Mouse (Mus musculus): ENCODE data around the gene Sap25. TPM values are rescaled to one million over a fixed set of nuclear protein-coding genes. Genes with fewer than 3 reads are reported as not detected.

Gene Sap25
- polyA plus RNA-seq, 1 experiment from 2014 or later: 2.8 TPM

DNA sequence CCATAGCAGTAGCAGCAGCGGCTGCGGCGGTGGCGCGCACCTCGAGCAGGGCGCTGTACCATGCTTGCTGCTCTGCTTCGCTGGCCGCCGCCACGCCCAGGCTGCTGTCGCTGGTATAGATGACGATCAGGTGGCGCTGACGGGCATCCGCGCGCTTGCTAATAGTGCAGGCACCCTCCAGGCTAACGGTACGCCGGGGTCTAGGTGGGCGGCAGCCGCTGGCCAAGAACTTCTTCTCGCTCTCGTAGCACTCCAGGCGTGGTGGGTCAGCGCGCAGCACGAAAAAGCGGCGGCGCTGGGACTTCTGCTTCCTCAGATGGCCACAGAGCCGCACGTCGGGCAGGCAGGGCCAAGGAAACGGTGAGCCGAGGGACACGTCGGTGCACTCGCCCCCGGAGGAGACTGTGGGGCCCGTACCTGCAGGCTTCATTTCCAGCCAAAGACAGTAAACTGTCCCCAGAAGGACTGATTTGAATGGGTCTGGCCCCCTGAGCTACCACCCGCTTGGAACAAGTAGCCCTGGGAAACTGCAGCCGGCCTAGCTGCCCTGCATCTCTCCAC is 4.0 kb downstream of the Sap25 start:
- peak; percentile 30 for DNase-seq (ENCODE audit: low spot score)
- H3K4me1 ChIP-seq (ENCODE audit: control insufficient read depth, insufficient read depth, low read length): peaks cover 8% of the 10 kb centered on the region
- ATAC-seq (replicated peaks; ENCODE audit: insufficient number of reproducible peaks, low FRiP score, low TSS enrichment, low read depth): no peak
- H3K36me3 ChIP-seq (replicated peaks; ENCODE audit: control insufficient read depth, insufficient read depth, low read depth, low read length): peaks cover 10% of the 10 kb centered on the region
- no peak overlapping the region for H3K9ac ChIP-seq (replicated peaks; ENCODE audit: low read length)
- H3K4me3 ChIP-seq (ENCODE audit: low read depth, low read length): peak overlapping the region; percentile 26
- peaks cover 21% of the 10 kb centered on the region for H3K27me3 ChIP-seq (ENCODE audit: control insufficient read depth, insufficient read depth, low read length)
- no peaks in the 10 kb centered on the region for H3K9me3 ChIP-seq (replicated peaks; ENCODE audit: control insufficient read depth, low read length)
- WGBS: 3% methylated on average over 44 of the region's 44 CpGs
- peak overlapping the region; percentile 52 for H3K4me2 ChIP-seq (ENCODE audit: low read depth, low read length)
- no peak overlapping the region for H3K27ac ChIP-seq (replicated peaks; ENCODE audit: low read depth, low read length)

DNA sequence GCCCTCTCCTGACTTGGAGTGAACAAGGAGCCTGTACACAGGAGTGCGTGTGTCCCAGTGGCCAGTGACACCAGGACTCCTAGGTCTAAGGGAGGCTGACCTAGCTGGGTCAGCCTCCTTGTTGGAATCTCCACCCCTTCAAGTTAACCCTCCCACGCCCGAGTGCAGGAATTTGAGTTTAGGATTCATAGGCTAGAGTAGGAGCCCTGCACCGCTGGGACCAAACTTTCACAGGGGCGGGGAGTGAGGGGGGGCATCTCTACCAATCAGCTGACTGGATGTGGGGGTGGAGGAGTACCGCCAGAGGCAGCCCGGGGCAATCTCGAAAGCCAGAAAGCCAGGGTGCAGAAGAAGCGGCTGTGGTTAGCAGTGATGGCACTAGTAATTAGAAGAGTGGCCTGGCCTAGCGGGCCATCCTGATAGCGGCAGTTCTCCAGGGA is 4.5 kb downstream of the Sap25 start, which contains the start of gene Irs3:
Irs3 (minus strand) TSS at position 63 of the 440 bp plus-strand sequence.
- H3K9ac ChIP-seq (replicated peaks; ENCODE audit: low read length): no peak within 1 kb of the TSS

GRCm38 (mm10) chr5:137647827-137648601 is 6.9 kb downstream of the Sap25 start:
- ATAC-seq (replicated peaks; ENCODE audit: insufficient number of reproducible peaks, low FRiP score, low TSS enrichment, low read depth) (no peak), DNase-seq (ENCODE audit: low spot score) (no peak)

More for the DNA sequence above, 4.5 kb downstream of the Sap25 start, which contains the start of gene Irs3:
- Histone ChIP-seq H3K27ac (replicated peaks; ENCODE audit: low read depth, low read length) (no peak within 1 kb of the TSS), H3K4me2 (ENCODE audit: low read depth, low read length) (peak within 1 kb of the TSS; percentile 52), H3K36me3 (replicated peaks; ENCODE audit: control insufficient read depth, insufficient read depth, low read depth, low read length) (peaks cover 7% of the 10 kb centered on the region), H3K27me3 (ENCODE audit: control insufficient read depth, insufficient read depth, low read length) (peaks cover 21% of the 10 kb centered on the region), H3K4me3 (ENCODE audit: low read depth, low read length) (peak within 1 kb of the TSS; percentile 26), H3K4me1 (ENCODE audit: control insufficient read depth, insufficient read depth, low read length) (peaks cover 8% of the 10 kb centered on the region), H3K9me3 (replicated peaks; ENCODE audit: control insufficient read depth, low read length) (no peaks in the 10 kb centered on the region)
- no peak for ATAC-seq (replicated peaks; ENCODE audit: insufficient number of reproducible peaks, low FRiP score, low TSS enrichment, low read depth)
- DNase-seq (ENCODE audit: low spot score): peak; percentile 27
- WGBS: 12% methylated on average over 11 of the region's 11 CpGs

DNA sequence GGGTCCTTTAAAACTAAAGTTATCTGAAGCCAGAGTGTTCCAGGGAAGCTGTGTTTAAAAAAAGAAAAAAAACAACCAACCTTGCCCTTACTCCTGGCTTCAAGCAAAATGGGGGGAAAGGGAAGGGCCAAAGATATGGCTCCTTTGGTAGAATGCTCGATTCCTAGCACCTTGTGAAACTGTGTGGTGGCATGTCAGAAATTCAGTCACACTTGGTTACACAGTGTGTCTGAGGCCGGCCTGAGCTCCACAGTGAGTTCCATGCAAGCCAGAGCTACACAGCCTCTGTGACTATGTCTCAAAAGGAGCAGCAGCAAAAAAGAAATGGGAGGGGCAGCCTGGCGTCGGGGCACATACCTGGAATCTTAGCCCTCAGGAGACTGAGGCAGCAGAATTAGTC is 8.1 kb downstream of the Sap25 start:
- no peaks in the 10 kb centered on the region for H3K9me3 ChIP-seq (replicated peaks; ENCODE audit: control insufficient read depth, low read length)
- peaks cover 8% of the 10 kb centered on the region for H3K4me1 ChIP-seq (ENCODE audit: control insufficient read depth, insufficient read depth, low read length)
- 29% methylated on average over 4 of the region's 4 CpGs for WGBS
- no peak overlapping the region for H3K4me2 ChIP-seq (ENCODE audit: low read depth, low read length)
- no peak overlapping the region for H3K9ac ChIP-seq (replicated peaks; ENCODE audit: low read length)
- peaks cover 15% of the 10 kb centered on the region for H3K27me3 ChIP-seq (ENCODE audit: control insufficient read depth, insufficient read depth, low read length)
- H3K27ac ChIP-seq (replicated peaks; ENCODE audit: low read depth, low read length): no peak overlapping the region
- DNase-seq (ENCODE audit: low spot score) (no peak), ATAC-seq (replicated peaks; ENCODE audit: insufficient number of reproducible peaks, low FRiP score, low TSS enrichment, low read depth) (no peak)
- no peaks in the 10 kb centered on the region for H3K36me3 ChIP-seq (replicated peaks; ENCODE audit: control insufficient read depth, insufficient read depth, low read depth, low read length)
- no peak overlapping the region for H3K4me3 ChIP-seq (ENCODE audit: low read depth, low read length)

More at GRCm38 (mm10) chr5:137647827-137648601, 6.9 kb downstream of the Sap25 start:
- H3K27ac ChIP-seq (replicated peaks; ENCODE audit: low read depth, low read length): no peak overlapping the region
- 52% methylated on average over 9 of the region's 9 CpGs for WGBS
- no peak overlapping the region for H3K9ac ChIP-seq (replicated peaks; ENCODE audit: low read length)
- no peaks in the 10 kb centered on the region for H3K9me3 ChIP-seq (replicated peaks; ENCODE audit: control insufficient read depth, low read length)
- peaks cover 21% of the 10 kb centered on the region for H3K27me3 ChIP-seq (ENCODE audit: control insufficient read depth, insufficient read depth, low read length)
- no peak overlapping the region for H3K4me3 ChIP-seq (ENCODE audit: low read depth, low read length)
- H3K4me2 ChIP-seq (ENCODE audit: low read depth, low read length): no peak overlapping the region
- peaks cover 8% of the 10 kb centered on the region for H3K4me1 ChIP-seq (ENCODE audit: control insufficient read depth, insufficient read depth, low read length)
- no peaks in the 10 kb centered on the region for H3K36me3 ChIP-seq (replicated peaks; ENCODE audit: control insufficient read depth, insufficient read depth, low read depth, low read length)

- Histone ChIP-seq H3K4me1 (ENCODE audit: control insufficient read depth, insufficient read depth, low read length) (peaks cover 7% of the 10 kb centered on the region), H3K4me2 (ENCODE audit: low read depth, low read length) (peak overlapping the region; percentile 22; the same call in 1 of the 2 replicates), H3K36me3 (replicated peaks; ENCODE audit: control insufficient read depth, insufficient read depth, low read depth, low read length) (no peaks in the 10 kb centered on the region), H3K27ac (replicated peaks; ENCODE audit: low read depth, low read length) (no peak overlapping the region), H3K27me3 (ENCODE audit: control insufficient read depth, insufficient read depth, low read length) (peaks cover 9% of the 10 kb centered on the region), H3K9ac (replicated peaks; ENCODE audit: low read length) (no peak overlapping the region; the same call in 1 of the 2 replicates), H3K4me3 (ENCODE audit: low read depth, low read length) (no peak overlapping the region), H3K9me3 (replicated peaks; ENCODE audit: control insufficient read depth, low read length) (no peaks in the 10 kb centered on the region)
- no peak for ATAC-seq (replicated peaks; ENCODE audit: insufficient number of reproducible peaks, low FRiP score, low TSS enrichment, low read depth)
- DNase-seq (ENCODE audit: low spot score): peak; percentile 25
- 11% methylated on average over 18 of the region's 18 CpGs for WGBS
Observed at GRCm38 (mm10) chr5:137649669-137650571, 8.8 kb downstream of the Sap25 start.

DNA sequence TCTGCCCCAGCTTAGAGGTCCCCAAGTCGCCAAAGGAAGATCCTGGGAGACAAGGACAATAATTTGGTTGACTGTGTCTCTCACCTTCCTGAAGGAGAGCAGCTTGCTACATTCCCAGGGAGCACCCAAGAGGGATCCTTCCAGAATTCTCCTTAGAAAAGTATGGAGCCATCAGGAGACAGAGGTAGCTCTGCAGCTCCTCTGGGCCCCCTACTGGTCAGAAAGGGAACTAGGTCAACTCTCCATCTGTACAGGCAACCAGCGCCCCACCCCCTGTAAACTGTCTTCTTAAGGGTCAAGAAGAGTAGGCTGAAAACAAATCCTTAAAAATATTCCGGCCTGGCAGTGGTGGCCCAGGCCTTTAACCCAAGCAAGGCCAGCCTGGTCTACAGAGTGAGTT is 11.3 kb downstream of the Sap25 start:
- Histone ChIP-seq H3K4me2 (ENCODE audit: low read depth, low read length) (no peak overlapping the region), H3K27me3 (ENCODE audit: control insufficient read depth, insufficient read depth, low read length) (no peaks in the 10 kb centered on the region), H3K36me3 (replicated peaks; ENCODE audit: control insufficient read depth, insufficient read depth, low read depth, low read length) (no peaks in the 10 kb centered on the region), H3K9ac (replicated peaks; ENCODE audit: low read length) (no peak overlapping the region), H3K4me3 (ENCODE audit: low read depth, low read length) (no peak overlapping the region), H3K9me3 (replicated peaks; ENCODE audit: control insufficient read depth, low read length) (no peaks in the 10 kb centered on the region), H3K4me1 (ENCODE audit: control insufficient read depth, insufficient read depth, low read length) (0 out of 2 replicates have a peak, but pooled peaks cover 4% of the 10 kb centered on the region), H3K27ac (replicated peaks; ENCODE audit: low read depth, low read length) (no peak overlapping the region)
- 22% methylated on average over 3 of the region's 3 CpGs for WGBS
- ATAC-seq (replicated peaks; ENCODE audit: insufficient number of reproducible peaks, low FRiP score, low TSS enrichment, low read depth) (no peak), DNase-seq (ENCODE audit: low spot score) (peak; percentile 85)

DNA sequence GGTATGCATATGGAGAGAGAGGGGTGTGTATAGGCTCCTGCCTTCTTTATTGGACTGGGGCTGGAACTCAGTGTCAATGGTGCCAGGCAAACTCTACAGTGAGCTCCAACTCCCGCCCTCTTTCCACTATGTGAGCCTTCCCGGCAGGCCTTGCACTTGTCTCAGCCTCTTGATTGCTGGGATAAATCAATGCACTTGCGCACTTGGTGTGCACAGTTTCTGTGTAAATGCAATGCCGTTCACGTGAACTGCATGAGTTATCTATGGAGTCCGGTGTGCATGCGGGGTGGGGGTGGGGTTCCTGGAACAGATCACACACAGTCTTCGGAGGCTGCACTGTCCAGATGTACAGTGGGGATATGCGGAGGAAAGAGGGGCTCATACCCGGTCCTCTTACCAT is 12.2 kb downstream of the Sap25 start:
- no peaks in the 10 kb centered on the region; the same call in 1 of the 2 replicates for H3K36me3 ChIP-seq (replicated peaks; ENCODE audit: control insufficient read depth, insufficient read depth, low read depth, low read length)
- ATAC-seq (replicated peaks; ENCODE audit: insufficient number of reproducible peaks, low FRiP score, low TSS enrichment, low read depth): no peak
- DNase-seq (ENCODE audit: low spot score): no peak
- H3K27me3 ChIP-seq (ENCODE audit: control insufficient read depth, insufficient read depth, low read length): no peaks in the 10 kb centered on the region
- H3K9me3 ChIP-seq (replicated peaks; ENCODE audit: control insufficient read depth, low read length): no peaks in the 10 kb centered on the region
- no peak overlapping the region for H3K4me3 ChIP-seq (ENCODE audit: low read depth, low read length)
- H3K27ac ChIP-seq (replicated peaks; ENCODE audit: low read depth, low read length): no peak overlapping the region
- H3K4me2 ChIP-seq (ENCODE audit: low read depth, low read length): no peak overlapping the region
- no peak overlapping the region for H3K9ac ChIP-seq (replicated peaks; ENCODE audit: low read length)
- WGBS: 90% methylated on average over 10 of the region's 10 CpGs
- no peaks in the 10 kb centered on the region for H3K4me1 ChIP-seq (ENCODE audit: control insufficient read depth, insufficient read depth, low read length)
